Mouse (Mus musculus): ENCODE data around the gene Slc25a48. TPM values are rescaled to one million over a fixed set of nuclear protein-coding genes. Genes with fewer than 3 reads are reported as not detected.

Gene Slc25a48
- total RNA-seq, 1 experiment from 2014 or later: 0.12 TPM

DNA sequence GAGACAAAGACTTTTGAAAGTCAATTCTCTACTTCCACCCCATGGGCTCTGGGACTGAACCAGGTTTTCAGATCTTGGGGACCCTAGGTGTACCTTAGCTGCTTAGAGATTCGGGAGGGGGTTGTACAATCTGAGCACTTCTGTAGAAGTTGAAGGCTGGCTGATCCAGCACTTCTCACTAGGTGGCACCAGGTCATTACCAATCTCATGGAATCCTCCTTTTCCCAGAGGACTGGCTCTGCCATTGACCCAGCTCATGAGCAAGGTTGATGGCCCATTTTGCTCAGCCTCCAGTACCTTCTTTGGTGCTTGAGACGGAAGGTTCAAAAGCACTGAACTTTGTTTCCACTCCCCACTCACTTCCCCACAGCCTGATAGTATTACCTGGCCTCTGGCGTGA, 62.0 kb downstream of the Slc25a48 start:
- ATAC-seq (ENCODE audit: extremely low read depth, insufficient number of reproducible peaks, low FRiP score, poor library complexity, severe bottlenecking): no peak

DNA sequence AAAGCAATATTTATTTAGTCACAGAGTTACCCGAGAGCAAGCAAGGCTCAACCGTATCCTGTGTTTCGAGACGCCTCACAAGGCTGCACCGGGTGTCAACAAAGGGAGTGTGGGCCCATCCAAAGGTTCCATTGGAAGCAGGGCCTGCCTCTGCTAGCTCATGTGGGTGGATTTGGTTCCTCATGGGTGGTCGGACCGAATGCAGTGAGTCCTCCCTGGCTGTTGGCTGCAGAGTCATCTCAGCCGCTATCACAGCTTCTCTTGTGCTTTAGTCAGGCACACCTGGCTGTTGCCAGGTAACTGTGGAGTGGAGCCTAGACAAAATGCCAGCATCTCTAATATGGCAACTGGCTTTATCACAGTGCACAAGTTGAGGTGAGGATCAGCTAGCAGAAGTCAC, 62.5 kb downstream of the Slc25a48 start:
- no peak for ATAC-seq (ENCODE audit: extremely low read depth, insufficient number of reproducible peaks, low FRiP score, poor library complexity, severe bottlenecking)

DNA sequence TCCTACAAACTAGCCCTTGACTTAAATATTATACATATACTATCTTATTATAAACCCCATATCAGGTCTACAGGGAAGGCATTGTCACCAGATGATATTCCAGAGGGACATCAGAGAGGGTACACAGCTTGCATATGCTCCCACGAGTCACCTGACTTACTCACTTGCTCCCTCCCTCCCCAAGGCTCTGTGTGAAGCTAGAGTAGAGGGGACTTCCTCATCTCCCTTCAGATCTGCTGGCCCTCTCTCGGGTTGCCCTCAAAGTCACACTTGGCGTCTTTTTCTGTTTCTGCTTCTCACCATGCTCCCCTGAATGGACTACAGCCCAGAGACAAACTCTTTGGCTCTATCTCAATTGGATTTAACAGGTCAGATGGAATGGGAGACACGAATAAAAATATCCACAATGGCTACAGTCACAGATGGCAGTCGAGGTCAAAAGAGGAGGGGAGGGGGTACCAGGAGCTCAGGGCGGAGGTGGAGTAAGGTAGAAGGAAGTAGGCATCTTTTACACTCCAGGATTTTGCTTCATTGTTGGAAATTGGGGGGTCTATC, 63.8 kb downstream of the Slc25a48 start:
- no peak for ATAC-seq (ENCODE audit: extremely low read depth, insufficient number of reproducible peaks, low FRiP score, poor library complexity, severe bottlenecking)

DNA sequence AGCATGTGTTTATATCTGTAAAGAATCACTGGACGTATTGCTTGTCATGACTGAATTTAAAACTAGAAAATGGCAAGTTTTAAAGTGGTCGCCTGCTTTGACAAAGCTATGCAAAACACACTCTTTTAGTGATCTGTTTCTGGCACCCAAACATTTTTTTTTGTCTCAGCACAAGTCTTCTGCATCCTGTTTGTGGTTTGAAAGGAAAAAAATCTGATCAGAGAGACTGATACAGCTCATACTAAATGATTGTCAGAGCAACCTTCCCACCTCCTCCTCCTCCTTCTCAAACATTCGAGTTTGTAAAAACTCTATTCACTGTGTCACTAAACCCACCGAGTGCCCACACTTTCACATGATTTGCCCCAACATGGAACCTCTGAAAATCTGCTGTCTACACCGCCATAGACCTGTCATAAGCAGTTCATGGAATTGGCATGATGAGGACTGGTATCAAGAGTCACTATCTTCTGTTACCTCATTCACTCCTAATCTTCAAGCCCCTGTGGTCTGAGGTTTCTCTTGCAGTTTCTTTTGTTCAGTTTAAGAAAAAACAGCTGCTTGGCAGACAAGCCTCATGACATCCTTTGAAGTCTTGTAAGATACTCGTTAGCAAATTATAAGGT, 68.8 kb downstream of the Slc25a48 start:
- 0 out of 2 replicates have a peak, but pooled peaks have one; percentile 13 for ATAC-seq (ENCODE audit: extremely low read depth, insufficient number of reproducible peaks, low FRiP score, poor library complexity, severe bottlenecking)

DNA sequence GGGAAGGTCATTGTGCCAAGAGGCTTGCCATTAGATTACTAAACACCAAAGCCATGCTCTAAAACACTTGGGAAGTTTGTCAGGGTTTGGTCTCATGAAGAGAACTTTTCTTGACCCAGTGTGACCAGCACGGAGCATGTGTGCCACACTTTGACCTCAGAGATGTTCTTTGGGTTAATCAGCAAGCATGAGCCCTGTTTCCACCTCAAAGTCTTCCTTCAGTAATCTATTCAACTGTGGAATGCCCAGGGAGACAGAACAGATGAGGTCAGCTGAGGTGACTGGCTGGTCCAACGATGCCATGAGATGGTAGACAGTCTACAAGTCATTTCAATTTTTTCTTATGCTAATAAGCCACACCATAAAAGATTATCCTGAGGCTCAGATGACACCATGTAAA, 71.6 kb downstream of the Slc25a48 start:
- ATAC-seq (ENCODE audit: extremely low read depth, insufficient number of reproducible peaks, low FRiP score, poor library complexity, severe bottlenecking): no peak

DNA sequence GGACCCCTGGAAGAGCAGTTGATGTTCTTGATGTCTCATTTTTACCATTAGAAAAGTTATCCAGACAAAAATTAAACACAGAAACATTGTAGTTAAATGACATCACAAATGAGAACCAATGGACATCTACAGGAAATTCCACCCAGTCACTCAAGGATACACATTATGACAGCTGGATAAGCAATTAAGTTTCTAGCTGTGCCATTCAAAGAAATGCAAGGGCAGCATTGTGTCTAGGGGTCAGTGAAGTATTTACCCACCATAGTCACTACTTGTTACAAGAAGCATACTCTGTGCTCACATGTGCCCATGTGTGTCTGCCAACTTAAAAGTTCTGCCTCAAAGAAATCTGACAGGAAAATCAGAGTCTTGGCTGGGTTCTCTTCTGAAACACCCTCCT, 75.4 kb downstream of the Slc25a48 start:
- ATAC-seq (ENCODE audit: extremely low read depth, insufficient number of reproducible peaks, low FRiP score, poor library complexity, severe bottlenecking): no peak

DNA sequence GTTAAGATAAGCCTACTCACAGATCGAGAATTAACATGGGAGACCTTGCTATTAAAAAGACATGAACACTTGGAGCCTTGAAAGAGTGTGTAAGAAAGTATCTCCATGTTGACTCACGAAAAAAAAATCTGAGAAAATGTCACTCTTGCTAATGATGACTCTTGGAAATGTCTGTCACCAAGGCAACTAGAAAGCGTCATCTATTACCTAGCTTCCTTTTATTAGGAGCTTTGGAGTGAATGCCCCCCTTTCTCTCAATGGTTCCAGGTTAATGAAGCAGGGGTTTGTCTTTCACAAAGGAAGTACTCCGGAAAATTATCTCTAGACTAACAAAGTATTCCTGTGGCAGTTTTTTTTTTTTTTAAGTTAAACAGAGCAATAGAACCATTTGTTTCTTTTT, 78.2 kb downstream of the Slc25a48 start:
- no peak for ATAC-seq (ENCODE audit: extremely low read depth, insufficient number of reproducible peaks, low FRiP score, poor library complexity, severe bottlenecking)

DNA sequence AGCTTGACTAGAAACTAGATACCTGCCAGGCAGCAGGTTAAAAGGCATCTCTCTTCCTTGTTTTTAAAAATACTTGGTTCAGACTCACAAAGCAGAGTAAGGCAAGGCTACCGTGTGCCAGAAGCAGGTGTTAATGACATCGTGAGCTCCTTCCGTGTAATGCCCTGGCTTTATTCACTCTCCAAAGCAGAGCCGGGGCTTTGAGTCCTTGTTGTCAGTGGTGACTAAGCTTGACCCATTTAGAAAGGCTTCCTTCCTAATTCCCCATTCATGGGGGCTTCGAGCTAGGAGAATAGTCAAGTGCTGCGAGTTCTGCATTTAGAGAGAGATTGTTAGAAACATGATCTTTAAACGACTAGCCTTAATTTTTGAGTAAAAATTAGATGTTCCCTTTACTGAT, 78.7 kb downstream of the Slc25a48 start:
- ATAC-seq (ENCODE audit: extremely low read depth, insufficient number of reproducible peaks, low FRiP score, poor library complexity, severe bottlenecking): no peak

DNA sequence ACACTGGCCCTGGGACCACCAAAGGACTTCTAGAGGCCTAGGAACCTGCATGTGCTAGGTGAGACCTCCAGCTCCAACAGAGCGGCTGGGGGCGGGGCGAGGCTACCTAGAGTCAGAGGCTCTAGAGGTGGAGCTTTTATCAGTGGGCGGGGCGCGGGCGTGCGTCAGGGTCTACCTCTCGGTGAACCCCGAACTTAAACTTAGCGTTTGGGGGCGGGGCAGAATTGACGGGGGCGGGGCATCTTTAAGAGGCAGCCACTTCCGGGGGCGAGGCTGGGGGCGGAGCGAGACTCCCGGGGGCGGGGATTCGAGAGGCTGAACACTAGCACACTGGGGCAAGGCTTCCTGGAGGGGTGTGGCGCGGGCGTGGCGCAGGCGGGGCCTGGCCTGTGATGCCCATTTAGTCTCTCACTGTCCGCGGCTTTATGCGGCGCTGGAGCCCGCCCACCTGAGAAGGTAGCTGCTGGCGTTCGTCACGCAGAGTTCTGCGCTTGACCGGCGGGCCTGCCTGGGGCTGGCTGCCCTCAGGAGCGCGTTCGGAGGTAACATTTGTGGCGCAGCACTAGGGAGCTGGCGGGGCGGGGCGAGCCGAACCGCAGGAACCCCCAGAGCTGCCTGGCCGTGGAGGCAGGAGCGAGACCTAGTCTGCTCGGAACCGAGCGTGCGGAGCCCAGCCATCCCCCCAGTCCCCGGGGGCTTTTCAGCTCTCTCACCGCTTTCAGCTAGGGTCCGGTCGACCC, 84.1 kb downstream of the Slc25a48 start, which contains the start of gene Fbxl21:
Fbxl21 (plus strand) TSS at position 392 of the 740 bp plus-strand sequence.
- peak; percentile 79 for ATAC-seq (ENCODE audit: extremely low read depth, insufficient number of reproducible peaks, low FRiP score, poor library complexity, severe bottlenecking)

DNA sequence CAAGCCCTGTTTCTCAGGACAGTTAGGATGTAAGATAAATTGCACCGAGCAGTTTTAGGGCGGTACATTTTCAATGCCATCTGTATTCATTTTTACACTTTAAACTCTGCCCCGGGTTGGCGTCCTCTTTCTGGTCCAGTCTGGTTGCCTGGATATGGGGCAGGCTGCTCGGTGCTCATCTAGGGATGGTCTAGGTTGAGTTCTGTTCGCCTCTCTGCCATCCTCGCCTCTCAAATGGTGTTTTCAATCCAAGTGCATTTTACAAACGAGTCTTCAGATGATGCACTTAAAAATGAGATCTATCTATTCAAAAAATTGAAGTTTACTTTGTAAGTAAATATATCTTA, 84.6 kb downstream of the Slc25a48 start:
- ATAC-seq (ENCODE audit: extremely low read depth, insufficient number of reproducible peaks, low FRiP score, poor library complexity, severe bottlenecking): no peak

Other genes with a start within 250 kb of the Slc25a48 start
- not detected in 2 replicates for gene Neurog1, start 186.2 kb upstream of the Slc25a48 start, total RNA-seq (2017)
- gene Cxcl14, start 141.8 kb upstream of the Slc25a48 start, total RNA-seq (2017): not detected in 2 replicates
- not detected in 2 replicates for gene Gm3045, start 11.8 kb upstream of the Slc25a48 start, total RNA-seq (2017)
- gene Il9, start 43.9 kb downstream of the Slc25a48 start, total RNA-seq (2017): not detected in 2 replicates
- gene Fbxl21, start 84.1 kb downstream of the Slc25a48 start, total RNA-seq (2017): 0.61 and 0.70 TPM in 2 replicates
- not detected in 2 replicates for gene Lect2, start 110.1 kb downstream of the Slc25a48 start, total RNA-seq (2017)
- gene Tgfbi, start 171.2 kb downstream of the Slc25a48 start, total RNA-seq (2017): 473 and 475 TPM in 2 replicates

Data from neutrophil, adult 5-6 weeks (primary cell).